Mouse (Mus musculus) cerebellum, adult 9-11 months (tissue): ENCODE results near the gene Ptprt.
A peak's percentile ranks its signal among the peaks of the same experiment; 100 is the strongest.

ENCODE experiments used
- DNase-seq: peaks from one replicate; pipeline ENCODE4 v3.0.0; 2022

Ptprt gene

GRCm38 (mm10) chr2:161902196-161902595 is 758.8 kb downstream of the Ptprt start:
- no peak for DNase-seq

- no peak for DNase-seq
Measured at GRCm38 (mm10) chr2:161884446-161884845, 776.5 kb downstream of the Ptprt start.

DNA sequence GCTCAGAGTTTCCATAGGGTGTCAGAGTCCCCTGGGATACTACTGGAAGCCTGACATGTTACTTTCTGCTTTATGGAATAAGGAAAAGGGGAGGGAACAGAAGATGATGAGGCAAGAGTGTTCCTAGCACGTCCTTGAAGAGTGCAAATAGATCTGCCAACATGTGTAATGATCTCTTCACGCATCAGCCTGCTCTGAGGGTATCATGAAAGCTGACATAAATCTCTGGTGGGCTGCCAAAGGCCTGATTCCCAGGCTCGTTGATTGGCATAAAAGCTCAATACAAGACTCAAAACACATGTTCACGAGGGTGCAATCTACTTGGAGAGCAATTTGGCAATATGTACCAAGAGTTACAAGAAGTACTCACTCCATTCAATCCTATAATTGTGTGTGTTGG is 778.4 kb downstream of the Ptprt start:
- DNase-seq, result no peak

DNA sequence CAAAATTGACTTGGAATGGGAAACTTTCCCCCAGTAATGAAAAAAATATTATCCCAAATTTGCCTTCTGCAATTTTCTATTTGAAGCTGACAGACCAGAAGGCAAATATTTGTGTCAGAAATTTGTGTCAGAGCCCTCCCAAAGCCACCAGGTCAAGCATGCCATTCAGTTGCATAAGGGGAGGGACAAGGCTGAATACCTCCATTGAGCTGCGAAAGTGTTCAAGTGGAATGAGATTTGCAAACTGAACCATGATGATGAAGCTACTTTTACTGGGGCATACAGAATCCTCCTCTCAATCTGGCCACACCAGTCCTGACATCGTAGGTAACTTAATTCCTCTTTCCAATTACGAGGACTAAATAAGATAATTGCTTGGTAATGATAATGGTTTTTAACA is 780.0 kb downstream of the Ptprt start:
- DNase-seq, result no peak

- DNase-seq, result no peak
Measured at GRCm38 (mm10) chr2:161865231-161865630, 795.7 kb downstream of the Ptprt start.

- DNase-seq, result no peak
Measured at GRCm38 (mm10) chr2:161858813-161859212, 802.1 kb downstream of the Ptprt start.

DNA sequence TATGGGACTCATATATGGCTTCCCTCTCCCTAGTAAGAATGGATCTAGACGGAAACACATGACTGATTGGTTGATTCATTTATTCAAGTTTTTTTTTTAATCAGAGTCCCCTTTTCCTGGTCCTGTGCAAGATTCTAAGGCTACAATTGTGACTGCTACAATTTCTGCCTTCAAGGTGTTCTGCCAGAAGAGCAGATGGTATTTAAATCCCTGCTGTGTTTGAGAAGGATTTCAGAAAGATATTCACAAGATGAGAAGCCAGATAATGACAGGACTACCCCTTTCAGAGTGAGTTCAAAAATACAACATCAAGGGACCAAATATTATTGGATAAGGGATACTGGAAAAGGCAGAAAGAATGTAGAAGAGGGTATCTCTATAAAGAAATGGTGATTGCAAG is 802.6 kb downstream of the Ptprt start:
- peak; percentile 36 for DNase-seq

GRCm38 (mm10) chr2:161835001-161835400 is 825.9 kb downstream of the Ptprt start:
- peak; percentile 16 for DNase-seq

- DNase-seq, result peak; percentile 27
Measured at GRCm38 (mm10) chr2:161833846-161834245, 827.1 kb downstream of the Ptprt start.

- no peak for DNase-seq
Measured at GRCm38 (mm10) chr2:161813326-161813725, 847.6 kb downstream of the Ptprt start.

DNA sequence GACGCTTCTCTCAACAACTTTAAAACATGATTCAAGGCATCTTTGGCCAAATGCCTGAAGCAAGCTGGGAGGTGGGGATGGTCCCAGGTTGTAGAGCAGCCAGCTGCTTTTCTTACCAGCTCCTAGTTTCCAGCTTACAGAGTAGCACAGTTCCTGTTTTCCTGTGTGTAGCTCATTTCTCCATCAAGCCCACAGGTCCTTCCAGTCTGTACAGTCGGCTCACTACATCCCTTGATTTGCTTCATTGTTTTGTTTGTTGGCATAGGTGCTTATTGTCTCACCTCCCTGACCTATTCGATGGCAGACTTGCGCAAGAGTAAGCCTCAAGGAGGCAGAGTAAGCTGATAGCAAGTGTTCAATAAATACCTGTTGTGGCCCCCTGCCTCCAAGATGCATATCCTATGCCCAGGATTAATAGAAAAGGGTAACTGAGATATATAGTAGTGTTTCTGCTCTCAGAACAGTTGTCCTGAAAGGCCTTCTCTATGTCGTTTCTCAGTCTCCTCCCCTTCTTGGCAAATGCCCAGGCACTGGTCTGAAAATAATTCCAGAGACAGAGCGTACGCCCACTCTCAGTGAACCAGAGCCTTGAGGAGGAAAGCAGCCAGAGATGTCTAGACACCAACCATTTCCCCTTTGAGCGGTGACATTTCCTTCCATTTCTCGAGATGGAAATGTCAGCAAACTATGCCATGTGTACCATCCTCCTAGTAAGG is 852.7 kb downstream of the Ptprt start:
- DNase-seq, result no peak

- peak; percentile 7 for DNase-seq
Measured at GRCm38 (mm10) chr2:161806287-161807007, 854.5 kb downstream of the Ptprt start.

DNA sequence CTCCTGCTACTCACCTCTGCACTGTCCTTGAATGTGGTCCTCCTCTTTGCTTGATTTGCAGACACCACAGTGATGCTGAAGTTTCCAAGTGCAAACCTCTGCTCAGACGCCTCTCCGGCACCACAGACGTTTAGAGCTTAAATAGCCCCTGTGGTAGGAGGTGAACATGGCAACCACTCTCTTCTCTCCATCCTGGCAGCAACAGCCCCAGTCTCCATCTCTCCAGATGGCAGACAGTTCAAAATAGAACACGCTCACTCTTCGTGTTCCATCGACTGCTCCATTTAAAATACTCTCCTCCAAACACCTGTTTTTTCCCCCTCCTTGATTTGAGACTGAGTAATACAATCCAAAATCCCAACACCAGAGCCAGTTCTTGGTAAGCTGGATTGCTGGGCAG is 861.0 kb downstream of the Ptprt start:
- peak; percentile 5 for DNase-seq

- DNase-seq, result no peak
Measured at GRCm38 (mm10) chr2:161767528-161767927, 893.4 kb downstream of the Ptprt start.

DNA sequence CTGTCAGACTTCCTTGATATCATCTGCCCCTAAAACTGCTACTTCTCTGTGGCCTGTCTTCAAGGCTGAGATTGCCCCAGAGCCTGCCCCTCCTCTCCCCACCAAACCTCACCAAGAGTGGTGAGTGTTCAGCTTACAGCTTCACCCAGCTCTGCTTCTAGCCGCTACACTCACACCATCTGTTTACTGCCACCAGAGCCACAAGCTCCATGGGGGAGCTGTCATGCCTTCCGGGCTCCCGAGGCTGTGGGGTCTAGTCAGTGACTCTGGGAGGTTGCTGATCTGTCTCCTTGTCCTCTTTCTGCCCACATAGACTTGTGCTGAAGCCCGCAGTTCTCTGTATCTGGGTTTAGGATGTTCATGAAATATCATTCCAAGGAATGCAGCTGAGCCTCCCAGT is 947.9 kb downstream of the Ptprt start:
- DNase-seq, result peak; percentile 43

DNA sequence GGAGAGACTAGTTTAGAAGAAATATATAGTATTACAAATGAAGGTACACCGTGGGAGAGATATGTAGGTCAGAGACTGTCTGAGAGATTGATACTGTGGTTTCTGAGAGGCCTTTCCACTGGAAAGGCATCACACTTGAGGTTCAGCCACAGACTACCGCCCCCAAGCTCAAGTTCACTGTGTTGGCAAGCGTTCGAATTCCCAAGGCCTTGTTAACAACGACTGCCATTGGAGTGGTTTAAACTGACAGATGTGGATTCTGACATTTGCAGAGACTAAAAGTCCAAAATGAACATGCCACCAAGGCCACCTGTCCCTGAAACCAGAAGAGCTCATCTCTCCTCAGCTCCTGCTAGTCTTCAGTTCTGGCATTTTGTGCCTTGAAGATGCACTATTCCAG is 951.6 kb downstream of the Ptprt start:
- no peak for DNase-seq

- DNase-seq, result peak; percentile 35
Measured at GRCm38 (mm10) chr2:161706386-161706915, 954.5 kb downstream of the Ptprt start.

DNA sequence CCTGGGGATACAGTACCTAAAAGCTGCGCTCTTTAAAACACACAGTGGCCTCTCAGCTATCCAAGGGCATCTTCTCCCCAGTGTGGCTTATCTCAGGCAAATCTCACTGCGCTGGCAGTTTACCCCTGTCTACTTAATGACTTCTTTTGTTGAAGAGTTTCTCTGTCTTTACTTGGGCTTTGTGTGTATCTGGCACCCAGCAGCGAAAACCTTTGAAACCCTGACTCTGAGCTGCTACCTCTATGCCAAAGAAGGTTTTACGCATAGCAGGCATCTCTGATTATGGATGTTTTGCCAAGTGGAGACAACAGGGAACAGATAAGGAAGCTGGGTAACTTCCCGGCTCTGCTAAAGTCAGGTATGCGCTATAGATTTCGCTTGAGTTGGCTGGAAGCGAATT is 956.1 kb downstream of the Ptprt start:
- no peak for DNase-seq

- no peak for DNase-seq
Measured at GRCm38 (mm10) chr2:161704410-161704809, 956.5 kb downstream of the Ptprt start.

DNA sequence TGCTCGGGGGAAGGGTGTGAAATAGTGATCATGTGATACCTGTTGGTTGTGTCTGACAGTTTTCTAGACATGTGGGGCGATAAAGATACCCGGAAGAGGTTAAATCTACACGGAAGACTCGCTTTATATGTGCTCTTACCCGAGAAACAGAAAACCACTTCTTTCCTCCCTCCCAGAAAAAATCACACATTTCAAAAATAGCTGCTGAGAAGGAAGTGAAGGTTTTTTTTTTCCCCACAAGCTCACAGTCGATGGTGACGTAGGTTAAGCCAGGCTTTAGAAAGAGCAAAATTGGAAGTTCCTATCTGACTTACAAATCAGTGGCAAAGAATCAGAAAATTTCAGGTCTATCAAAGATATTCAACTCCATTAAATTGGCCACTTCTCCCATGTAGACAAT is 965.1 kb downstream of the Ptprt start:
- DNase-seq, result no peak

DNA sequence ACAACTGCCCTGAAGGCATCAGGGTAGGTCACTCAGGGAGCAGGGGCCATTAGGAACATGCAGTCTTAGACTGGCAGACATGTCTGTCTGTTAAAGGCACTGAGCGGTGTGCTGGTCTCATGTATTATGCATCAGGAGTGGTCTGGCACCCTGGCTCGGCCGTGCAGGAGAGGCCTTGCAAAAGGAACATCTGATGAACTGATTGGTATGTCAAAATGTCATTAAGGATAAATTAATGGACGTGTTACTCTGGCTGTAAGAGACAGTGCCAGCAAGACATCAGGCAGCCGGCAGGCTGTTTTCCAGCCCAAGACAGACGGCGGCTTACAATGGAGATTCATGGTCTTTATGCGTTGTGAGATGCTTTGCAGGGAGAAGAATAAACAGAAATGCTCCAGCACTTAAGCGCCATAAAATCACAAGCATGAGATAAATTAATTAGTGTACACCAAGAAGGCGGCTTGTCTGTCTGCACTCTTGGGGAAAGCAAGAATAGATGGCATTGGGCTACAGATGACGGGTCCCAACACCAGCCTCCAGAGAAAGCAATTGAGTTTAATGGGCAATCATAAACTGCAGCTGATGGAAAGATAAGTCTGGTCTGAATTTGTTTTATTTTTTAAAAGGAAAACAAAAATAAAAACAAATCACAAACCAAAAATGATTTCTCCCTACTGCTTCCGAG is 992.5 kb downstream of the Ptprt start:
- DNase-seq, result no peak

GRCm38 (mm10) chr2:161661912-161662311 is 999.0 kb downstream of the Ptprt start:
- no peak for DNase-seq

DNA sequence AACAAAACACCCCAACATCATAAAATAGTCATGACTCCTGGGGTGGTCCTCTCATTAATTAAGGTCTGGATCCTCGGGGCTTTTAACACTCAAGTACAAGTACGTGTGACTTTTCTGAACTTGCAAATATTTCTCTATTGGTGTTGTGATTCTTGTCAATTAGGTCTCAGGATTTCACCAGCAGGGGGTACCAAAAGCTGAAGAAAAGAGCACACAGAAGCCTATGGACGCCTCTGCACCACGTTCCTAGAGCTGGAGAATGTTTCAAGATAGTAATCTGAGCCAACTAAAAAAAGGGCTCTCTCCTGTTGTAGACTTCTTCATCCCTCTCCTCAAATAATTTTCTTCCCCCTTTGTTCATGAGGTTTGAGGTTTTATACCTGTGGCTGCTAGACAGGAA is 1000.1 kb downstream of the Ptprt start:
- DNase-seq, result no peak

DNA sequence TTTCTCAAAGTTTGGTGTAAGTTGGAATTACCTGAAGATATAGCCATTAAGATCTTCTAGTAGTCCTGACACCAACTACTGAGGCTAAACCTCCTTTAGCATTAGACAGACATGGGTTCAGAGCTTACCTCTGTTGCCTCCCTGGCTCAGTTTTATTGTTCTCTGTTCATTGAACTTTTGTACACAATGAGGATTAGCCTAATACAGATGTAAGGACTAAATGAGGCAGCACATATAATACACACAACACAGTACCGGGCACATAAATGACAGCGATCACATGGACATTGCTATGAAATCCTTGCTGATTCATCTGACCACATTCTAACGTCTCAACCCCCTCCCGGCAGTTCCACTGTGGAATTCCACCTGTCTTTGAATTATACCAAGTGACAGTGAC is 1003.9 kb downstream of the Ptprt start:
- DNase-seq, result no peak
